Mouse (Mus musculus) adipose tissue, adult 10 weeks (tissue): ENCODE measurements around the gene Btc. TPM values are rescaled to one million over a fixed set of nuclear protein-coding genes. Genes with fewer than 3 reads are reported as not detected.

Experiments used
- polyA plus RNA-seq: library from polyadenylated mRNA; stranded (reverse); fragments of 350-450 nt; fragmentation: Illumina TruSeq; extraction: RNeasy Lipid Tissue Mini Kit (QIAGEN cat#74804); gene quantifications from one replicate; pipeline ENCODE4 v1.2.3, GENCODE M21; 2014; ENCODE audit warnings: low read depth, low replicate concordance

The Btc gene
- polyA plus RNA-seq = 2.5 TPM

DNA sequence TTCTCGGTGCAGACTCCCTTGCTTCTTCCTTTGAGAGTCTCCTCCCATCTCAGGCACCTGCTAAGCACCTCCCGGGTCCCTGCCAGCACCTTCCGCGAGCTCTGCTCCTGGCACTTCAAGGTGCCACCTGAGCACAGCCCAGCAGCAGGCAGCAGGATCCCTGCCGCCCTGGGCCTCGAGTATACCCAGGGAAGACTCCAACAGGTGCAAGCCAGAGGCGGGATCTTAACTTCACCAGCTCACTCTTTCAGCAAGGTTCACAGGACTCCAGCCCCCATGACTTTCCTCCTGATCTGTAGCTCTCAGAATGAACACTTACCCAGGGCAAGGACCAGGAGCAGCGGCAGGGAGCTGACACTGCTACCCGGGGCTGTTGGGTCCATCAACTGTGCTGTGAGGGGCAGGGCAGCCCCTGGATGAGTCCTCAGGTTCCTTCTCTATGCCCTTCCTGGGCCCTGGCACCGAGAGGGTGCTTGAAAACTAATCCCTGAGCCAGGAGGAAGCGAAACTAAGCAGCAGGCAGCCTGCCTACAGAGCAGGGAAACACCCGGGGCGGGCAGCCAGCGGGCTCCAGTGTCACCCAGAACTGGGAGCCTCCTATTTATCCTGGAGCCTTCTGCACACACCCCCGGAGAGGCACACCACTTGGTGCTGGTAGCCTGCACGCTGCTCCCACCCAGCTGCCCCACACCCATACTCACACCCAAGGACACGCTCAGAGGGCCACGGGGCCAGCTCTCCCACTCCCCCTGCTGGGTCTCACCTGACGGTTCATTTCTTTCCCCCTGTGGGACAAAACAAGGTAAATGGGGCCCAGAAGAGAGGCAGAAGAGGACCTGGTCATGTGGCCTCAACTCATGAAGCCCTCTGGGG is at the start of gene Btc:
TSS of gene Btc (minus strand) at position 656 of the 873 bp plus-strand sequence.

Other genes with a start within 250 kb of the Btc start
- 17.1 TPM for gene Parm1, start 114.6 kb upstream of the Btc start, polyA plus RNA-seq